Mouse (Mus musculus) frontal cortex, adult (tissue): ENCODE results near the gene Erc2.

Experiments used
- ATAC-seq: cut with Nextera tagmentation; 2 replicates; pipeline ENCODE4 v1.9.2; 2017; ENCODE audit warnings: mild to moderate bottlenecking, moderate library complexity, mixed read lengths; ENCODE audit not compliant: low TSS enrichment

The Erc2 gene

DNA sequence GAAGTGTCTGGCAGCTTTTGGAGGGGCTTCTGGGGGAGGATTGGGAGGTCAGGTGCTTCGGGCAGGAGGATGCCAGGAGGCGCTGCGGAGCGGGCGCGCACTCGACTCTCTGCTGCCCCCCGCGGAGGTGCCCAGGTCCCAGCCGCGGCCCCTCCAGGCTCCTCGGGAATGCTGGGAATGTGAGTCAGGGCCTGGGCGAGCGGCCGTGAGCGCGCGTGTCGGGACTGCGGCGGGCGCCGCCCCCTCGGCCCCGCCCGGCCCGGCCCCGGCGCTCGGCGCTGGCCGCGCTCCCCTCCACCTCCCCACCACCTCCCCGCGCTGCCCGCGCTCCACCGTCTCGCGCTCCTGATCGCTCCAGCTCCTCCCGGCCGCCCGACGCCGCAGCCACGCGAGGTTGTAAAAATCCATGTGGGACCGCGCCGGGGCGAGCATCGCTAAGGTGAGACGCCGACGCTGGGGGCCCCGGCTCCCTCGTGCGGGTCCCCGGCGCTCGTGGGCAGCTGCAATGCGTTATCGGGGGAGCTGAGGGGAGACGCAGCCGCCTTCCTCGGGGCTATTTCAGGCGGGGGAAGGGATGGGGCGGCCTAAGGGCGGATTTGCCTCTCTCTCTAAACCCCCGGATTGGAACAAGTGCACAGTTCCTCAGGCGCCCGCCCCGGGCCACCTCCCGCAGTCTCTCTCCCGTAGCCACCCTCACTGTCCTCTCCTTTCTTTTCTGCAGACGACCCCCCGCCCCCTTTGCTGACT lies at the start of gene Erc2:
Gene Erc2, plus strand, starts transcription at position 253 of the 747 bp plus-strand sequence.
- peak; percentile 82 for ATAC-seq

DNA sequence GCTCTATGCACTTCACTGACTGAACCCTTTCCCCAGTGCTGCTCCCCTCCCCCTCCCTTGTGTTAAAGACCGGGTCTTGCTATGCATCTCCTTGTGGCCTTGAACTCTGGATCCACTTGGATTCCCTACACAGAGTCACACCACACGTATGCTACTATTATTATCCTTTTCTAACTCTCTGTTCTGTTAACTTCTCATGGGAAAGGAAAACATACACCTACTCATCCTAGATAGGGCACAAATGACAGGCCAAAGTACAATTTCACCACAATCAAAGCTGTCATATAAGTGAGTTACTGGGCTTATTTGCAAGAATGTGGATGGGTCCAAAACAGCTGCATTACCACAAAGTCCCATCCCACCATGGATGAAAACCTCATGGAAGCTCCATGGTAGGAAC lies 43.8 kb upstream of the Erc2 start:
- ATAC-seq: no peak

DNA sequence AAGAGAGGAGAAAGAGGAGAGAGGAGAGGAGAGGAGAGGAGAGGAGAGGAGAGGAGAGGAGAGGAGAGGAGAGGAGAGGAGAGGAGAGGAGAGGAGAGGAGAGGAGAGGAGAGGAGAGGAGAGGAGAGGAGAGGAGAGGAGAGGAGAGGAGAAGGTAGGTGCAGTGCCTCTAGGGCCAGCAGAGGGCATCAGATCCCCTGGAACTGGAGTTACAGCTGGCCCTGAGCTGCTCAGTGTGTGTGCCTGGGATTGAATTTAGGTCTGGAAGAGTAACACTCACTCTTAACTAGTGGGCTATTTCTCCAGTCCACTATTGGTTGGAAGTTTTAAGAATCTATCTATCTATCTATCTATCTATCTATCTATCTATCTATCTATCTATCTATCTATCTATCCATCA lies 32.6 kb upstream of the Erc2 start:
- ATAC-seq: peak; percentile 80; the same call in 1 of the 2 replicates

DNA sequence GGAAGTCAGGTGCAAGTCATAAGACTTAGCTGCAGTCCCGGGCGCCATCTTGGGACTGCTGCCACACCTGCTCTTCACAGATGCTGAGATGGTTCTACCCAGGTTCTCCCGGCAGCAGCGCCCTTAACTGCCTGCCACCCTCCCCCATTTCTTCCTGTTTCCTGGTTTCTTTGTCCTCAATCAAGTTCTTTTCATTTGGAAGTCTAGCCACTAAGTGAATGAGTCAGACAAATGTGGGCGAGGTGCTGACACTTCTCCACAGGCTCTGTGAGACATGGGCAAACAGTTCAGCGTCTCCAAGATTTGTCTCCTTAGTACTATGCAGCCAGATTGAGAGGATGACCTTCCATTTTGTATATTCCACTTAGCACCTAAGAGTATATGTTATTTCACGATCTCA lies 30.1 kb upstream of the Erc2 start:
- peak; percentile 66; the same call in 1 of the 2 replicates for ATAC-seq

DNA sequence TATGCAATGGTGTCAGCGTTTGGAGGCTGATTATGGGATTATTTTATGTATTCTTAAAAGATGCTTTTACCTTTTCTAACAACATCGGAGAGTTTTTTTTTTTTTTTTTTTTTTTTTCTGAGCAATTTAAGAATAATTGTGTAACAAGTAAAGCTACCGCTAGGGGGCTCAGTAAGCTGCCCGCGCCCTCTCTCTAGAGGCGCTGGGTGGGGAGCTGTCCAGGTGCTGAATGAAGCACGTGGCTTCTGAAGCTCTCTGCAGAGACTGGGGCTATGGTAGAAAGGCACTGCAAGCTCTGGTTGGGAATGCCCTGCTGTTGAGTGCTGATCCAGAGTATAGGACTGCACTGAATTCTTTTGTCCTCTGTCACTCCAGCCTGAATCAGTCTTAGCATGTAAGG lies 26.0 kb upstream of the Erc2 start:
- peak; percentile 87 for ATAC-seq

DNA sequence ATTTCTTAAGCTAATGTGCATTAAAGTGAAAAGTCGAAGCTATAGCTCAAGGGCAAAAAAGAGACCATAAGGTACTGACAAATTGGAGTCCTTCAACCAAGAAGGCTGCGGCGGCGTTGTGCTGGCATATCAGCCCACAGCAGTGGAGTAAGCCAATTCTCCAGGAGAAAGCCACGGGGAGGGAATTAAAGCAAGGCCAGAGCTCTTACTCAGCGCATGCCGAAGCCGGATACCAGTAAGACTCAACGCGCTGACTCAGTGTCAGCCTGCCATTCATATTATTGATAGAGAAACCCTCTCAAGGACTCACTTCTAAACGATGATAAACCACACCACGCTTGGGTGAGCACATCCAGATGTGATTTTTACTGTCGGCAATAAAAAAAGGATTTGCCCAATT lies 20.1 kb upstream of the Erc2 start:
- ATAC-seq: peak; percentile 76; the same call in 1 of the 2 replicates

DNA sequence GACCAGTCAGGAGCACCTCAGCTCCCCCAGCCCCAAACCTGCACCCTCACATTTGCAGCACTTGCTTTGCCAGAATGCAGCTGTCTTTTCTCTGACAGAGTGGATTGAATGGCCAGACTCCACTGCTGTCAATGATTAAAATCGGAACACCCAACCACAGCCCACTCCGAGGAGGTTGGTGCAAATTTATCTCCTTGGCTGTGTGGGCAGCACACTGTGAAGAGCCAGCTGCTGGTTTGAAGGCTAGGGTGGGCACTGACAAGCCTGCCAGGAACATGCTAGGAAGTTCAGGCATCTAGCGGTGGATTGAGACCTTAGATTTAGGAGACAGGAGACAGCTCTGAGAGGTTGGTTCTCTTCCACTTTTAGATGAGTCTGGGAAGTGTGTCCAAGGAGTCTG lies 14.8 kb upstream of the Erc2 start:
- ATAC-seq: peak; percentile 88

DNA sequence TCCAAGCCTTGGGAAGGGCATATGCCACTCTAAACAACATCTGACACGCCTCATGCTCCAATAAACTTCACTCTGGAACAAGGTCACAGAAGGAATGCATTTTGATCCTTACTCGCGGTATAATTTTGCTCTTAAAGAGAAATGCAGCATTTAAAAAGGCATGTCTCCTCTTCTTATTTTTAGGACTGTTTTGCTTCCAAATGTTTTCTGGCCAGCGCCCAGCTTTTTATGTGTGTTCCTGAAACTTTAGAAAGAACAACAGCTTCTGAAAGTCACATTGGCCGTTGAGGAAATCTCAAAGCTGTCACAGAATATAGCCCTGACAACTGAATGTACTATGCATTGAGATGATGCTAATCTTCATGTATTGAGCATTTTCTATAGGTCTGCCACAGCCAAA lies 8.5 kb upstream of the Erc2 start:
- ATAC-seq: no peak

DNA sequence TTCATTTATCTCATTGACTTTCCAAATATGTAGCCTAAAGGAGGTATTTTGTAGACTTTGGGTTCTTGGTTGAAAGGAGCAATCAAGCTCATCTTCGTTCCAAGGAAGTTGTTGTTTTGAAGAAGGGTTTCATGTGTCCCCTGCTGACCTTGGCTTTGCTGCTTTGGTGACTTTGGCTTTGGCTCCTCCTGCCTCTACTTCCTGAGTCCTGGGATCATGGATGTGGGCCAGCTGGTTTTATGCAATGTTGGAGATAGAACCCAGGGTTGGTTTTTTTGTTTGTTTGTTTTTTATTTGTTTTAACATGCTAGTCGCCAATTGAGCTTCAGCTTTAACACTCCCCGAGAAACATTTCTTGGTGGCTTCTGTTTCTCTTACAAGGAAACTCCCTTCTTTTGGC lies 4.9 kb upstream of the Erc2 start:
- no peak for ATAC-seq

DNA sequence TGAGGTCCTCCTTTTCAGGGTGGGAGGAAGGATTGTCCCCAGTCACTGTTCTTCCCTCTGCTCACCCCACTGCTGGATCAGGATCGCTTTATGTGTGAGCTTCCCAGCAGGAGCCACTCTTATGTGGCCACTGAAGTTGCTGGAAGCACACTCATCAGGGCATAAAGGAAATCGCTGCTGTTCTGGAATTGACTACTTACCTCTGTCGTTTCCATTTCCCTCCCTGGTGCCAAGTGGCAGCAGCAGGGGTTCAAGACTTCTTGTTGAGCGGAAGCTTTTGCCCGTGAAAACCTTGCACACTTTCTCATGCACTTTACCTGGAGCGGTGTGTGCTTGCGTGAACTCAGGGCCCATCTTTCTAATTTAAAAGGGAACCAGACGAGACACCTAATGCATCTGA lies 652 bp upstream of the Erc2 start:
- ATAC-seq: no peak

DNA sequence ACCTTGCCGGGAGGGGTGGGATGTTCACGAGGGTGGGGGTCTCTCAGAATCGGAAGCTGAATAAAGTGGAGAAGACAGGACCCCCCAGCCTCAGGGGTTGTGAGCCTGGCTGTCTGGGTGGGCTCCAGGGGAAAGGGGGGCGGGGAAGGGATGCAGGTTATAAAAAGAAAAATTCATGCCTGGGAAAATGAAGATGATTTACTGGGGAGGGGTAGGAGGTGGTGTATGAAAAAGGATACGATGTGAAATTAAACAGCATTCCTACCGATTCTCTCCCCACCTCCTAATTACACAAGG lies 643 bp downstream of the Erc2 start:
- ATAC-seq: no peak

DNA sequence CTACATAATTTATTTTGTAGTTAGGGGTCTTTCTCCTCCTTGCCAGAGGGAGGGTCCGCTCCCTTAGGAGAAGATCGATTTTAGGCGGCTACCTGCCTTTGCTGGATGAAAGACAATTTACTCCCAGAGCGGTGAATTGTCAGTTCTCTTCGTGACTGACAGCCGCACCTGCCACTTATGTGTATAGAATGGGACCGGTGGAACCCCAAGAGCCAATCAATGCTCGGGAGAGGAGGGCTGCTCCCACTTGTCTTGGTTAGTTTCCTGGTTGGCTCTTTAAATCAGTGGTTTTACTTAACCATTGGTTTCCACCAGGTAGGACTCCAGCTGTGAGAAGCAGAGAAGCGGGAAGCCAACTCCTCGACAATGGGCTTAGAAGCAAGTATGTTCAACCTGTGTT lies 1.1 kb downstream of the Erc2 start:
- ATAC-seq: peak; percentile 85

DNA sequence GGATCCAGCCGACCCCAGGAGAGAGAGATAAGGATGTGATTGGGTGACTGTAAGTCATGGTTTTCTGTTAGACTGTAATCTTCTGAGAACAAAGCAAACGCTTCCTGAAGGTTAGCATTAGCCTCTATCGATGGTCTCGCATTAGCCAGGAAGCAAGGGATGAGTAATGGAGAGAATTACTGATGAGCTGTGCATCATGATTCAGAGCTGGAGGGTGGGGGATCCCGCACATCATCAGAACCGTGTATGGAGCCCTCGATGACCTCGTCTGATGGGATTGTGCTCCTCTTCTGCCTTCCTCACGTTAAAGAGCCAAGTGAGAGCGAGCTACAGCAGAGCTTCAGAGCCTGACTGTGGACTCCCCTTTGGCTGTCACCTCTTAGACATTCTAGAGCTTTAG lies 6.5 kb downstream of the Erc2 start:
- ATAC-seq: no peak

DNA sequence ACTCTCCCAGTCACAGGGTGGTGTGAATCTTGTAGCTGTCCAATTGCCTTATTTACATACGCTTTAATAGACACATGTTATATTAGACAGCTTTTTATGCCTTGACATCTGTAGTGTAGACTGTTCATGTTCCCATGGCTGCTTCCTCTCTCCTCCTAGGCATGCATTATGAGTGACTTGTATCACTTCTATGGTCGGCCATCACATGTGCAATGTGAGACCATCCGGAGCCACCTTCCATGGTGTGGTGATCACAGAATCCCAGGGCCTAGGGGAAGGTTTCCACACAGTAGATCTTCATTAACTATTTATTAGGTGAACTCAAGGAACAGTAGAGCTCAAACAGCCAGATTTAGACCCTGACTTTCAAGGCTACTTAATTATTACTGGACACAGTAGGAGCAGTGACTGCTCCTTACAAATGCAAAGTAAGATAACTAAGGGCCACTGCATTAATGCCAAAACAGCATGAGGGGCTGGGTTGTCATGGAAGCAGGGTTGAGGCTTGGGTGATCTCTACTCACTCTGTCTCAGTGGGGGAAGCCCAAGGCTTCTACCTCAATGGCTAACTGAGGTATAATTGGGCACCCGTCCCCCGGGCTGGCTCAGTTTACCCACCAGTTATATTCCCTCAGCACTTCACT lies 7.3 kb downstream of the Erc2 start:
- ATAC-seq: no peak

DNA sequence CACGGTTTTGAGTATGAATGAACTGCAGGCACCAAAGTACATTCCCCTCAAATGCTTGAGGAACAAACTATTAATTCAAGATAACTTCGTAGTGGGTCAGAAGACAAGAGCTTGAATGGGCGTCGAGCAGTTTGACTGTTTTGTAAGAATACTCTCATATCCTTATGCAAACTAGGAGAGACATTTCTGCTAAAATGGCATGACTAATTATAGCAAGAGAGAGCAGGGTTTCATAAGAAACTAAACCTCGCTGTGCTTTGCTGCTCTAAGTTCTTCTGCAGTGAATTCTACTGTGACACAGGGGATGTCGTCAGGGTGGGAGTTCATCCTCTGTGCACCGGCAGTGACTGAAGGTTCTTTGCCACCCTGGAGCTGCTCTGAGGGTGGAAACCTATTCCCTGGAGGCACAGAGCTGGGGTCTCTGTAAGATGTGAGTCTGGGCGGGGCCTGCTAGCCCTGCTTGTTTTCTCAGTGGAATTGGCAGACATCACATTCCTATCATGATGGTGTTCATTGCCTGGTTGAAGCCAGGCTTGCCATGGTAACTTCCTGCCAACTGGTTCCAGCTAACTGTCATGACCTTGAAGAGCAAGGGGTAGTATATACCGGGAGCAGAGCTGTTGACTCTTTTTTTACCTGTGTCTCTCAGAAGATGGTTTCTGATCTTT lies 8.9 kb downstream of the Erc2 start:
- peak; percentile 81 for ATAC-seq

DNA sequence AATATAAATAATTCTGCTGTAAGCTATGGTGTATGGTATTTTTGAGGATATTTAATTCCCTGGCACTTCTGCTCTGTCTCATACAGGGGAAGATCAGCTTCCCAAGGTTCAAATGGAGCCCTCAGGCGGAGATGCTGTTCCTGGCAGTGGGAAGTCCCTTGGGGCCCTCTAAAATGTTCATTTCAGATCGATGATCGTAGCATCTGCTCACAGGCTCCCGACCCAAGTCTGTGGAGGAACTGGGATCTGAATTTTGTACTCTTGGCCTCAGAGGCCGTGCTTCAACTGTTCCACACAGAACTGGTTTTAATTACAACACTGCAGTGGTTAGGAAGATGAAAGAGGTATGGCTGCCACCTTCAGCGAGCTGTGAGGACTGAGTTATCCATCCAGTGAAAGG lies 12.5 kb downstream of the Erc2 start:
- no peak for ATAC-seq

DNA sequence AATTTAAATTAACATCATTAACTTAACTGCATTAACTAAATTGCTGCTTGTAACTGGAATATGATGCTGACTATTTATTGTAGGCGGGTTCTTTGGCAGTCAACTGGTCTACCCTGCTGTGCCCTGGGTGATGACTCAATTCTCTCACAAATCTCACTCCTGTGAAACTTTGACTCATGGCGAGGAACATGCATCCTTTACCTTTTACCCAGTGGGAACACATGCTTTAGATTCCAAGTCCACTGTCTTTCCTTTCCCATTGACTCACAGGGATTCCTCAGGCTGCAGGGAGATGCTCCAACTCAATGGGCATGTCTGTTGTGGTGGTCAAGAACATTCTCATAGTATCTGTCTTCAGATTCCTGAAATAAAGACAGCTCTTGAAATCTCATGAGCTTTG lies 14.3 kb downstream of the Erc2 start:
- no peak for ATAC-seq

DNA sequence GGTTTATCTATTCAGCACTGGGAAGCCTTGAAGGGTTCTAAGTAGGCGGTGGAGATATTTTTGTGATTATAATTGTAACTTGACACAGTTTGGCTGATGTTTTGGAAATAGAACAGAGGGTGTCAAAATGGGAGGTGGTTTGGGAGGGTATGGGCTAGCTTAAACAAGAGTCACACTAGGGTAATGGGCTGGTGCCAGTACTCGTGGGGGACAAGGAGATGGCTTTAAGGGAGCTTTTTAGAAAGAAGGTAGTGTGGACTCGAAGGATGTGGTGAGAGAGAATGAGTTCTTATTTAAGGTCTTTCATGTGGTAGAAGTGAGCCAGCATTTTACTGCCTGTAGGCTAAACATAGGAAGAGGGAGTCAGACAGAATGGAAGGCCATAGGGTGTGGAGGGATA lies 19.2 kb downstream of the Erc2 start:
- ATAC-seq: peak; percentile 86

DNA sequence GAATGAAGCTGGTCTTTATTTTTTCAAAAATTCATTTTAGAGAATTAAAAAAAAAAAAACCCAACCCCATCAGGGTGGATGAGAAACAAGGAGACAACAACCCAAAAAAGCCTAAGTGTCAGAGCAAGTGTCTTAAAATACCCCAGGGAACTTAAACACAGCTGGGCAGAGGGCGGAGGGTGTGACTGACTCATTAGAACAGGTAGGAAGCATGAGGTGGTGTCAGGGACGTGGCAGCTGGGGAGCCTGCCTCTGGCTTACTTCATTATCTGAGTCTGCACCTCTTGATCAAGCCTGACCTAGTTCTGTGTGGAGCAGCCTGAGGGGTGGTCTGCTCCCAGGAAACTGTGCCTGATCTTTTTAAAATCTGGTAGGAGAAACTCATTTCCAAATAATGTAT lies 20.8 kb downstream of the Erc2 start:
- ATAC-seq: peak; percentile 45; the same call in 1 of the 2 replicates

DNA sequence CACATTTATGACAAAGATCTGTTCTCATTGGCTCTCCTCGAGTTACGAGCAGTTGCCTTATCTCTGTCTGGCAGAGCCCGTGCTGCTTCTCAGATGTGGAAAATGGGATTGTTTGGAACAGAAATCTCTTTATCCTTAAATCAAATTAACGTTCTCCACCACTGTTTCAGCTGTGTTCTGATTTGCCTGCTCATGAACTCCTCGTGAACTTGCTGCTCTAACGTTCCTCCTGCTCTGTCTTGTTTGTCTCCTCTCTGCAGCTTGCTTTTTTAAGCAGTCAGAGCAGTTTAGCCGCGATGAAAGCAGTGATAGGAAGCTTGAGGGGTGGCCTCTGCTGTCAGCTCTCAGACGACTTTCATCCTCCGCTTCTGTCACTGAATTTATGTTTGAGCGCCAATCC lies 32.4 kb downstream of the Erc2 start:
- no peak for ATAC-seq

DNA sequence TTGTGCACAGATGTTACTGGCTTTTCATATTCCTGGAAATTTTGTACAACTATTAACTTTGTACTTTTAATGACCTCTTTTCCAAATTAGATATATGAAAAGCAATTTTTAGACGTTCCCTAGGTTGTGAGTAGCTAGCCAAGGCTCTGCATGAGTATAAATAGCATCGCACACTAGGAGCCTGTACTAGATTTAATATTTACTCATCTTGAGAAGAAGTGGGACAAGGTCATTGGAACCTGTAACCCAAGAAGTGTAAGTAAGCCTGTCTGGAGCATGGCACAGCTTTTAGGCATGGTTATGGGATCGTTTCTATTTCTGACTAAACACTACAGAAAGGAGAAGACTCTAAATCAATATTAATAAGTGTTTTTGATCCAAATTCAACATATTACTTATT lies 36.4 kb downstream of the Erc2 start:
- no peak for ATAC-seq

DNA sequence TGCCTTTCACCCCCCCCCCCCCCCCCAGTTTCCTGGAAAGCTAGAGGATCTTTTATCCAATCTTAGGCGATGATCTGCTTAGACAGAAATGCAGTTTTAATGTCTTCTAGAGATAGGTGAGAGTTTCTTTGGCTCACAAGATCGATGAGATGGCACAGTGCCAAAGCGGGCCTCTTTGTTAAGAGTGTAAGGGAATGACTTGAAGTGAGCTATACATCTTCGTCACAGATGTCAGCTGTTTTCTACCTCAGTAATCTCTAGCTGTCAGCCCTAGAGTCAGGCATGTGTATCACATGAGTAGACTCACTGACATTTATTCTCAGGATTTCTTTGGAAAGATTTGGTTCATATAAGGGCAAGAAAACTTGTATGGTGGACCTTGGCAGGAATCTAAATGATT lies 39.2 kb downstream of the Erc2 start:
- ATAC-seq: no peak

DNA sequence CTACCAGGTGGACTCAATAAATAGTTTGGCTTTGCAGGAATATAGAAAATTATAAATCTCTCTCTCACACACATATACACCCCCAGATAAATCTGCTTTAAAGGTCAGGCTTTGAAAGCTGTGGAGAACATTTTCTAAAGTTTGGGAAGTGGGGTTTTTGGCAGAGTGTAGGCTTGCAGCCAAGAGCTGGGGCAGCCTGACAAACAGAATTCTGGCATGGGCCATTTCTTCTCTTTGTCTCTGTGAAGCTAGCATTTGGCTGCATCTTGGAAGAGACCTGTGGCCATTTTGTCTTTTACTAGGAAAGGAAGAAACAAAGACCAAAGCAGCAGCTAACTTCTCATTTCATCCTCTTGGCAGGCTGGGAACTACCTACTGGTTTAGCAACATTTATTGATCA lies 40.0 kb downstream of the Erc2 start:
- ATAC-seq: 0 out of 2 replicates have a peak, but pooled peaks have one; percentile 25
